Mouse (Mus musculus): ENCODE data around the gene Neurl2. TPM values are rescaled to one million over a fixed set of nuclear protein-coding genes. Genes with fewer than 3 reads are reported as not detected.
A peak's percentile ranks its signal among the peaks of the same experiment; 100 is the strongest.

Gene Neurl2
- polyA plus RNA-seq, 1 experiment from 2014 or later, result 8.3 TPM

DNA sequence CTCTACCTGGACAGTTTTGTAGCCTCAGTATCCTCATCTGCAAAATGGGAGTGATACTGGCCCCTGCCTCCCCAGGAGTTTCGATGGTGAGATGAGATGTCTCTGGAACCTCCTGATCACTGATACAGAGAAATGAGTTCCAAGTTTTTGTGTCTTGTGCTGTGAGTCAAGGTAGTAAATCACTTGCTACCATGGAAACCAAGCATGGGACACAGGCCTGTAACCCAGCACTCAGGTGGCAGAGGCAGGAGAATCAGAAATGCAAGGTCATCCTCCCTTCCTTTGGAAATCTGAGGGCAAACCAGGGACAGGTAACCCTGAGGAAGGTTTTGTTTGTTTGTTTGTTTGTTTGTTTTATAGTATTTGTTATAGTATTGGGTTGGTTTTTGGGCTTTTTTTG, 4.2 kb downstream of the Neurl2 start:
- H3K9me3 ChIP-seq (ENCODE audit: control insufficient read depth, low read length), result no peaks in the 10 kb centered on the region

GRCm38 (mm10) chr2:164828437-164828836, 4.8 kb downstream of the Neurl2 start, which contains the start of gene Spata25:
Spata25 (minus strand) TSS chr2:164828537.
- Histone ChIP-seq H3K9me3 (ENCODE audit: control insufficient read depth, low read length) (no peaks in the 10 kb centered on the region), H3K4me1 (ENCODE audit: control insufficient read depth, insufficient read depth, low read length) (peaks cover 4% of the 10 kb centered on the region), H3K4me2 (ENCODE audit: low read depth, low read length) (no peak within 1 kb of the TSS), H3K36me3 (ENCODE audit: control insufficient read depth, insufficient read depth, low read length) (peaks cover 32% of the 10 kb centered on the region), H3K27me3 (replicated peaks; ENCODE audit: control insufficient read depth, insufficient read depth, low read length) (no peaks in the 10 kb centered on the region), H3K27ac (replicated peaks; ENCODE audit: low read depth, low read length) (no peak within 1 kb of the TSS), H3K9ac (ENCODE audit: low read depth, low read length) (no peak within 1 kb of the TSS), H3K4me3 (ENCODE audit: low read depth, low read length) (no peak within 1 kb of the TSS)
- no peak for ATAC-seq (ENCODE audit: low read depth)
- 82% methylated on average over 6 of the region's 6 CpGs for WGBS
- no peak for DNase-seq (ENCODE audit: low spot score)

More for the DNA sequence above, 4.2 kb downstream of the Neurl2 start:
- 100% methylated on average over 1 of the region's 1 CpGs for WGBS
- Histone ChIP-seq H3K27ac (replicated peaks; ENCODE audit: low read depth, low read length) (no peak overlapping the region), H3K4me2 (ENCODE audit: low read depth, low read length) (no peak overlapping the region), H3K36me3 (ENCODE audit: control insufficient read depth, insufficient read depth, low read length) (peaks cover 32% of the 10 kb centered on the region), H3K27me3 (replicated peaks; ENCODE audit: control insufficient read depth, insufficient read depth, low read length) (no peaks in the 10 kb centered on the region), H3K4me1 (ENCODE audit: control insufficient read depth, insufficient read depth, low read length) (peaks cover 4% of the 10 kb centered on the region; the same call in 1 of the 2 replicates), H3K9ac (ENCODE audit: low read depth, low read length) (no peak overlapping the region), H3K4me3 (ENCODE audit: low read depth, low read length) (no peak overlapping the region)
- ATAC-seq (ENCODE audit: low read depth) (no peak), DNase-seq (ENCODE audit: low spot score) (no peak)

DNA sequence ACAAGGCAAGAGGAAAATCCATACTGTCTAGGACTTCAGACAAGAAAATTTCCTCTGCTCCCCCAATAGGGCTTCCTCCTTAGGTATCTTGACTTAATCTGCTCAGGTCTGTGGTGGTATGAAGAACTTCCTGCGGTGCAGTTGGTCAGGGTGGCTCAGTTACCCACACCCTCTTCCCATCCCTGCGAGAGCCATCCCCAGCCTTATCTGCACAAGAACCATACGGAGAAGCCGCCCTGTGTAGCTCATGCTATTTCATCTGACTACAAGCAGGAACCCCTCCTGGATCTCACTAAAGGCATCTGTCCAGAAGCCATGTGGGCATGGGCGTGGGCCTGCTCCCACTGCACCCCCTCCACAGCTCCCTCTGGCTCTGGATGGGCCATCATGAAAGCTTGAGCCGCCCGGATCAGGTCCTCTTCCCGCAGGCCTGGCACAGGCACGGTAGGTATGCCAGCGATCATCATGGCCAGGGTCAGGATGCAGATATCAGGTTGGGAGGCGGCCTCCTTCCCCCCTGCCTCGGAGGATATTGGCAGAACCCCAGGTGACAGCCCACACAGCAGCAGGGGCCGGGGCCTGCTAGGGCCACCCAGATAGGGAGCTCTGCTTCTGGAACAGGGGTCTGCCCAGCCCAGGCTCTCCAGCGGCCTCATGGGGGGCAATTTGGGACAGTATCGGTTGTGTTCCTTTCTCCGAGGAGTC, 6.0 kb downstream of the Neurl2 start:
- H3K36me3 ChIP-seq (ENCODE audit: control insufficient read depth, insufficient read depth, low read length), result peaks cover 32% of the 10 kb centered on the region
- DNase-seq (ENCODE audit: low spot score), result no peak
- peaks cover 3% of the 10 kb centered on the region for H3K4me1 ChIP-seq (ENCODE audit: control insufficient read depth, insufficient read depth, low read length)
- 89% methylated on average over 16 of the region's 16 CpGs for WGBS
- H3K27me3 ChIP-seq (replicated peaks; ENCODE audit: control insufficient read depth, insufficient read depth, low read length), result no peaks in the 10 kb centered on the region
- H3K27ac ChIP-seq (replicated peaks; ENCODE audit: low read depth, low read length), result no peak overlapping the region
- no peak overlapping the region for H3K9ac ChIP-seq (ENCODE audit: low read depth, low read length)
- no peaks in the 10 kb centered on the region for H3K9me3 ChIP-seq (ENCODE audit: control insufficient read depth, low read length)
- H3K4me3 ChIP-seq (ENCODE audit: low read depth, low read length), result no peak overlapping the region
- H3K4me2 ChIP-seq (ENCODE audit: low read depth, low read length), result no peak overlapping the region
- no peak for ATAC-seq (ENCODE audit: low read depth)

DNA sequence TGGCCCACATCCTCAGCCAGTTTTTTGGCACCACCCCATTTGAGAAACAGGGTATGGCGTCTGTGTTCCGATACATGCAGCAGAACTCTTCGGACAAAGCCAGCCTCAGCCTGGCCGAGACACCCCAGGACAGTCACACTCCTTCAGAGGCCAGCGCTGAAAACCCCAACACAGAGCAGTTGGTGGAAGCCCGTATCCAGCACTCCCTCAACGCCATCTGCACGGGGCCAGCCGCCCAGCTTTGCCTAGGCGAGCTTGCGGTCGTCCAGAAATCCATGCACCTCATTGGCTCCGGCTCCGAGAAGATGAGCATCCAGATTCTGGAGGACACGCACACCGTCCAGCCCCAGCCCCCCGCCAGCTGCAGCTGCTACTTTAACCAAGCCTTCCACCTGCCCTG, 7.7 kb downstream of the Neurl2 start:
- Histone ChIP-seq H3K27me3 (replicated peaks; ENCODE audit: control insufficient read depth, insufficient read depth, low read length) (no peaks in the 10 kb centered on the region), H3K4me1 (ENCODE audit: control insufficient read depth, insufficient read depth, low read length) (peaks cover 3% of the 10 kb centered on the region), H3K9ac (ENCODE audit: low read depth, low read length) (no peak overlapping the region), H3K36me3 (ENCODE audit: control insufficient read depth, insufficient read depth, low read length) (peaks cover 41% of the 10 kb centered on the region), H3K4me2 (ENCODE audit: low read depth, low read length) (no peak overlapping the region), H3K4me3 (ENCODE audit: low read depth, low read length) (no peak overlapping the region), H3K9me3 (ENCODE audit: control insufficient read depth, low read length) (no peaks in the 10 kb centered on the region), H3K27ac (replicated peaks; ENCODE audit: low read depth, low read length) (no peak overlapping the region)
- DNase-seq (ENCODE audit: low spot score) (no peak), ATAC-seq (ENCODE audit: low read depth) (no peak)
- WGBS, result 95% methylated on average over 17 of the region's 17 CpGs

DNA sequence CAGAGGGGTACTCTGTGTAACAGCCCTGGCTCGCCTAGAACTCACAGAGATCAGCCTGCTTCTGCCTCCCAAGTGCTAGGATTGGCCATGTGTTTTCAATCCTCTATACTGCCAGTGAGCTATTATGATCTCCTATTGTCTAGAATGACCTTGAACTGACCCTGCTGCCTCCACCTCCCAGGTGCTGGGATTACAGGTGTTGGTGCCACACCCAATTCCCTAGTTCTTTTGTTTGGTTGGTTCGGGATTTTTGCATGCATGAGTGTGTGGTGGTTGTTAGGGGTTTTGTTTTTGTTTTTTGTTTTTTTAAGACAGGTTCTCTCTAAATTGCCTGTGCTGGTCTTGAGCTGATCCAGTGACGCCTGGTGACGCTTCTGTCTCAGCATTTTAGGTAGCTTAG, 9.3 kb downstream of the Neurl2 start:
- H3K4me3 ChIP-seq (ENCODE audit: low read depth, low read length), result no peak overlapping the region
- H3K36me3 ChIP-seq (ENCODE audit: control insufficient read depth, insufficient read depth, low read length), result peaks cover 44% of the 10 kb centered on the region
- WGBS, result 95% methylated on average over 4 of the region's 4 CpGs

DNA sequence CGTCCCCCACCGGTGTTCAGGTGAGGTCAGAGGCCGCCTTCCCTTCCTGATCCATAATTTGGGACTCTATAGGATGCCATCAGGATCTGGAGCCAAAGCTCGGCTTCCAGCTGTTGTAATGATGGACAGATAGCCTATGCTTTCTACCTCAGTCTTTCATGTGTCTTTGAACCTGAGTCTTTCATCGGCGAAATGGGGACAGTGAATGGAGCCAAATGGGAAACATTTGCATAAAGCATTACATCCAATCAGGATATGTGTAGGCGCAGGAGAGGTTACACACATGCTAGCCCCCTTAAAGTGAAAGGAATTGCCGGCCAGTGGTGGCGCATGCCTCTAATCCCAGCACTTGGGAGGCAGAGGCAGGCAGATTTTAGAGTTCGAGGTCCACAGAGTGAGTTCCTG, 10.1 kb downstream of the Neurl2 start:
- WGBS, result 3% methylated on average over 10 of the region's 10 CpGs
- Histone ChIP-seq H3K4me1 (ENCODE audit: control insufficient read depth, insufficient read depth, low read length) (peaks cover 3% of the 10 kb centered on the region), H3K9me3 (ENCODE audit: control insufficient read depth, low read length) (no peaks in the 10 kb centered on the region), H3K9ac (ENCODE audit: low read depth, low read length) (peak overlapping the region; percentile 69), H3K4me2 (ENCODE audit: low read depth, low read length) (peak overlapping the region; percentile 55), H3K27me3 (replicated peaks; ENCODE audit: control insufficient read depth, insufficient read depth, low read length) (no peaks in the 10 kb centered on the region), H3K36me3 (ENCODE audit: control insufficient read depth, insufficient read depth, low read length) (peaks cover 44% of the 10 kb centered on the region), H3K27ac (replicated peaks; ENCODE audit: low read depth, low read length) (peak overlapping the region; percentile 79), H3K4me3 (ENCODE audit: low read depth, low read length) (peak overlapping the region; percentile 67)
- ATAC-seq (ENCODE audit: low read depth) (peak; percentile 67), DNase-seq (ENCODE audit: low spot score) (peak; percentile 72)

More for the DNA sequence above, 9.3 kb downstream of the Neurl2 start:
- H3K4me1 ChIP-seq (ENCODE audit: control insufficient read depth, insufficient read depth, low read length), result peaks cover 3% of the 10 kb centered on the region
- ATAC-seq (ENCODE audit: low read depth), result no peak
- H3K9me3 ChIP-seq (ENCODE audit: control insufficient read depth, low read length), result no peaks in the 10 kb centered on the region
- no peak overlapping the region for H3K27ac ChIP-seq (replicated peaks; ENCODE audit: low read depth, low read length)
- no peak for DNase-seq (ENCODE audit: low spot score)
- no peaks in the 10 kb centered on the region for H3K27me3 ChIP-seq (replicated peaks; ENCODE audit: control insufficient read depth, insufficient read depth, low read length)
- peak overlapping the region; percentile 55 for H3K4me2 ChIP-seq (ENCODE audit: low read depth, low read length)
- no peak overlapping the region for H3K9ac ChIP-seq (ENCODE audit: low read depth, low read length)

GRCm38 (mm10) chr2:164822636-164823165, 10.6 kb downstream of the Neurl2 start, which contains the start of gene Zswim1:
Zswim1 (plus strand) TSS chr2:164822686.
- DNase-seq (ENCODE audit: low spot score) (peak; percentile 99), ATAC-seq (ENCODE audit: low read depth) (peak; percentile 100)
- H3K27me3 ChIP-seq (replicated peaks; ENCODE audit: control insufficient read depth, insufficient read depth, low read length), result no peaks in the 10 kb centered on the region
- H3K4me1 ChIP-seq (ENCODE audit: control insufficient read depth, insufficient read depth, low read length), result peaks cover 3% of the 10 kb centered on the region
- H3K4me3 ChIP-seq (ENCODE audit: low read depth, low read length), result peak within 1 kb of the TSS; percentile 67
- H3K36me3 ChIP-seq (ENCODE audit: control insufficient read depth, insufficient read depth, low read length), result peaks cover 43% of the 10 kb centered on the region
- peak within 1 kb of the TSS; percentile 55 for H3K4me2 ChIP-seq (ENCODE audit: low read depth, low read length)
- H3K9me3 ChIP-seq (ENCODE audit: control insufficient read depth, low read length), result no peaks in the 10 kb centered on the region
- 1% methylated on average over 32 of the region's 32 CpGs for WGBS
- peak within 1 kb of the TSS; percentile 79 for H3K27ac ChIP-seq (replicated peaks; ENCODE audit: low read depth, low read length)
- H3K9ac ChIP-seq (ENCODE audit: low read depth, low read length), result peak within 1 kb of the TSS; percentile 69

- no peak overlapping the region for H3K4me2 ChIP-seq (ENCODE audit: low read depth, low read length)
- peaks cover 27% of the 10 kb centered on the region for H3K36me3 ChIP-seq (ENCODE audit: control insufficient read depth, insufficient read depth, low read length)
- DNase-seq (ENCODE audit: low spot score), result no peak
- peaks cover 3% of the 10 kb centered on the region for H3K4me1 ChIP-seq (ENCODE audit: control insufficient read depth, insufficient read depth, low read length)
- H3K9ac ChIP-seq (ENCODE audit: low read depth, low read length), result no peak overlapping the region
- no peaks in the 10 kb centered on the region for H3K27me3 ChIP-seq (replicated peaks; ENCODE audit: control insufficient read depth, insufficient read depth, low read length)
- H3K4me3 ChIP-seq (ENCODE audit: low read depth, low read length), result no peak overlapping the region
- no peak for ATAC-seq (ENCODE audit: low read depth)
- 88% methylated on average over 6 of the region's 6 CpGs for WGBS
- no peak overlapping the region for H3K27ac ChIP-seq (replicated peaks; ENCODE audit: low read depth, low read length)
- no peaks in the 10 kb centered on the region for H3K9me3 ChIP-seq (ENCODE audit: control insufficient read depth, low read length)
Measured at GRCm38 (mm10) chr2:164821060-164821459, 12.2 kb downstream of the Neurl2 start.

DNA sequence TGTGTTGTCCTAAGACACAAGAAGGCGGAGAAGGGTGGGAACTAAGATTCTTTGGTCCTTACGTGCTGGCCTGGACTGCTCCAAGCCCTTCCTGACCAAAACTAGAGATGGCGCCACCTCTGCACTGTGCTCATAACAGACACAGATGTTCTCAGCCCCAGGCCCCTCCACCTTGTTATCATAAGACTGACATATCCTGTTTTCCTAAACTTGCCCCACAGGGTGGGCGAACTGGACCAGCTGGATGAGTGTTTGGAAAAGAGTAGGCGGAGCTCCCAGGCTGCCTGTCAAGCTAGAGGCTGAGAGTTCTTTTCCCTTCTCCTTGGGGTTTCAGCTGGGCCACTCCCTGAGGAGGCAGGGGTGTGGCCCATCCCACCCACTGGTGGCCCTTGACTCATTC, 15.6 kb downstream of the Neurl2 start:
- no peaks in the 10 kb centered on the region for H3K9me3 ChIP-seq (ENCODE audit: control insufficient read depth, low read length)
- ATAC-seq (ENCODE audit: low read depth) (no peak), DNase-seq (ENCODE audit: low spot score) (peak; percentile 62)
- WGBS, result 54% methylated on average over 5 of the region's 5 CpGs
- no peaks in the 10 kb centered on the region for H3K4me1 ChIP-seq (ENCODE audit: control insufficient read depth, insufficient read depth, low read length)
- H3K4me2 ChIP-seq (ENCODE audit: low read depth, low read length), result no peak overlapping the region
- H3K27ac ChIP-seq (replicated peaks; ENCODE audit: low read depth, low read length), result no peak overlapping the region
- H3K27me3 ChIP-seq (replicated peaks; ENCODE audit: control insufficient read depth, insufficient read depth, low read length), result no peaks in the 10 kb centered on the region
- no peak overlapping the region for H3K9ac ChIP-seq (ENCODE audit: low read depth, low read length)
- H3K4me3 ChIP-seq (ENCODE audit: low read depth, low read length), result no peak overlapping the region
- H3K36me3 ChIP-seq (ENCODE audit: control insufficient read depth, insufficient read depth, low read length), result peaks cover 13% of the 10 kb centered on the region

Data from embryonic facial prominence, embryonic 14.5 days (tissue).